Mouse (Mus musculus) megakaryocyte-erythroid progenitor cell, adult 5 weeks (primary cell): Measurements from ENCODE around the gene Zmiz1. TPM values are rescaled to one million over a fixed set of nuclear protein-coding genes. Genes with fewer than 3 reads are reported as not detected.

Source experiments
- polyA plus RNA-seq: library from polyadenylated mRNA; stranded (reverse); fragments of >175 nt; gene quantifications from 2 replicates; pipeline ENCODE4 v1.2.3, GENCODE M21; 2012

Gene Zmiz1
- 213 and 258 TPM in 2 replicates for polyA plus RNA-seq

DNA sequence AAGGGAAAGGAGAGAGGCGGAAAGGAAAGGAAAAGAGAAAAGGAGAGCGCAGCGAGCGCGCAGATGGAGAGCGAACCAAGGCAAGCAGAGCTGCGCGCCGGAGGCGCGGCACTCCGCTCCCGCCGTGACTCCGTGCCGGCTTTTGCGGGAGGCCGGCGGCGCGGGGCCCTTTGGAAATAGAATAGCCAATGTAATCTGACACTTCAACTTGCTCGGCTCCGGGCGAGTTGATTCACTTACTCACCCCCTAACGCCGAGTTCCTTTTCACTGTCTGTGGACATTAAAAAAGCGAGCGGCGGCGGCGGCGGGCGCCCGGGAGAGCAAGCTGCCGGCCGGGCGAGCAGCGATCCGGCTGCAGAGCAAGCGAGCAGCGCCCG, at the start of gene Zmiz1:
Gene Zmiz1, plus strand, starts transcription at position 170 of the 378 bp plus-strand sequence.

DNA sequence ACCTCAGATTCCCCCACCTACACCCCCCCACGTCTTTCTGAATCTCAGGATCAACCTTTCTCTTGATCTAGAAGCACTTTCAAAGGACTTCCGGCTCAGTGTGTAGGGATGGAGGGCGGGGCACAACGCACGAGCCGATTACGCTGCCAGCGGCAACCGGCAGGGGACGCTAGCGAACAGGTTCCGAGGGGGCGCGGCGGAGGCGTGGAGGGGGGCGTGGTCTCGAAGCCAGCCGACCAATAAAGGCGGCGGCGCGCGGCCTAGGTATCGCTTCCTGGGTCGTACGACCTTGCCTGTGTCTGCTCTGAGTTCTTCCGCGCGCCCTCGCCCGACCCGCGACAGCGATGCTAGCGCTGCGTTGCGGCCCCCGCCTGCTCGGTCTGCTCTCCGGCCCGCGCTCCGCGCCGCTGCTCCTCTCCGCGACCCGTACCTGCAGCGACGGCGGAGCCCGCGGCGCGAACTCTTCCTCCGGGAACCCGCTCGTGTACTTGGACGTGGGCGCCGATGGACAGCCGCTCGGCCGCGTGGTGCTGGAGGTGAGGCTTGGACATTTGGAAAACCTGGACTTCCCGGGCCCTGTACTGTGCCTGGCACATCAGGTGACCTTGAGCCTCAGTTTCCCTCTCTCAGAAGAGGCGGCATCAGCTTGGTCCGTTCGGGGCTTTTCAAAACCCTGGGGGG, 235.0 kb downstream of the Zmiz1 start, which contains the start of gene Ppif:
Gene Ppif, plus strand, starts transcription at position 267 of the 681 bp plus-strand sequence.

Other genes with a start within 250 kb of the Zmiz1 start
- 61.5 and 74.5 TPM in 2 replicates for gene Ppif, start 235.0 kb downstream of the Zmiz1 start, polyA plus RNA-seq